Mouse (Mus musculus) forebrain, embryonic 16.5 days (tissue): ENCODE data around the gene Igf2bp2. TPM values are rescaled to one million over a fixed set of nuclear protein-coding genes. Genes with fewer than 3 reads are reported as not detected.

ENCODE experiments used
- ATAC-seq: fragments of 200-750 bp; cut with Nextera tagmentation; 2 replicates; pipeline ENCODE4 v1.8.0; 2017; ENCODE audit warnings: mild to moderate bottlenecking, moderate library complexity
- H3K27ac ChIP-seq: fragments of 300-500 bp; sonication (generic); 2 replicates; pipeline ENCODE4 v1.5.1; 2014; ENCODE audit warnings: low read length, control low read depth
- H3K27me3 ChIP-seq: fragments of 300-500 bp; sonication (generic); replicated peaks from 2 replicates; pipeline ENCODE4 v1.6.1; 2014; ENCODE audit warnings: low read length; ENCODE audit not compliant: control insufficient read depth, insufficient read depth
- H3K36me3 ChIP-seq: fragments of 300-500 bp; sonication (generic); 2 replicates; pipeline ENCODE4 v1.6.1; 2014; ENCODE audit not compliant: control insufficient read depth, insufficient read depth
- H3K4me1 ChIP-seq: fragments of 300-500 bp; sonication (generic); replicated peaks from 2 replicates; pipeline ENCODE4 v1.6.1; 2014; ENCODE audit warnings: low read length; ENCODE audit not compliant: control insufficient read depth, insufficient read depth
- H3K4me2 ChIP-seq: fragments of 300-500 bp; sonication (generic); 2 replicates; pipeline ENCODE4 v1.6.1; 2014; ENCODE audit warnings: mild to moderate bottlenecking, low read length, control low read depth
- H3K4me3 ChIP-seq: fragments of 300-500 bp; sonication (generic); replicated peaks from 2 replicates; pipeline ENCODE4 v1.5.1; 2014; ENCODE audit warnings: mild to moderate bottlenecking, low read length, control low read depth
- H3K9ac ChIP-seq: fragments of 300-500 bp; sonication (generic); replicated peaks from 2 replicates; pipeline ENCODE4 v1.6.1; 2014; ENCODE audit warnings: low read depth, low read length, control low read depth
- H3K9me3 ChIP-seq: fragments of 300-500 bp; sonication (generic); 2 replicates; pipeline ENCODE4 v1.6.1; 2016; ENCODE audit warnings: low read length; ENCODE audit not compliant: control insufficient read depth
- WGBS: fragments of 180-500 bp; shearing (Covaris S2); extraction: QIAGEN DNeasy Blood & Tissue Kit; methylation state at CpG from one replicate; pipeline ENCODE4 v1.1.7; 2014; 5-methylcytosine and 5-hydroxymethylcytosine counted together
- polyA plus RNA-seq: library from polyadenylated mRNA; unstranded; fragments of >200 nt; fragmentation: Nextera tagmentation; extraction: Ambion mirVana; gene quantifications from 2 replicates; pipeline ENCODE4 v1.2.1, GENCODE M21; 2015

Igf2bp2 gene
- polyA plus RNA-seq, 1 experiment from 2014 or later: 23.2 TPM

GRCm38 (mm10) chr16:22136198-22136597 is 26.9 kb downstream of the Igf2bp2 start:
- WGBS: 84% methylated on average over 5 of the region's 5 CpGs
- Histone ChIP-seq H3K4me2 (no peak overlapping the region), H3K9ac (no peak overlapping the region), H3K4me3 (no peak overlapping the region), H3K4me1 (no peaks in the 10 kb centered on the region), H3K36me3 (no peaks in the 10 kb centered on the region), H3K9me3 (no peaks in the 10 kb centered on the region), H3K27ac (no peak overlapping the region), H3K27me3 (no peaks in the 10 kb centered on the region)
- no peak for ATAC-seq

DNA sequence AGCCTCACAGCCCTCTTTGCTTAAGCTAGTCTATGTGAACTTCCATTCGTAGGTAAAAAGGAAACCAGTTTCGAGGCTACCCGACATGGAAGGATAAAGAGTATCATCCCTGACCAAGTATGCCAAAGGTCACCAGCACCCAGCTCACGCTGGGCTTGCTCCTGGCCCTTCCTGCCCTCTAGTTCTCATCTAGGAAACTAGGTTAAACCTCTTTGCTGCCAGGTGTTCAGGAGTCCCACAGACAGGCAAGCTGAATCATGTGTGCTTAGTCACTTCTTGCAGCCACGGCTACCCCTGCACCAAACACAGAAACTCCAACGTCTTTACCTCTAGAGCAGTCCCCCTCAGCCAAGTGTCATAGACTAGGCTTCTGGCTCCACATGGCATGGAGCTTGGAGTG is 31.8 kb downstream of the Igf2bp2 start:
- H3K9me3 ChIP-seq: no peaks in the 10 kb centered on the region
- no peaks in the 10 kb centered on the region for H3K27me3 ChIP-seq
- H3K4me2 ChIP-seq: no peak overlapping the region
- no peak overlapping the region for H3K4me3 ChIP-seq
- no peak overlapping the region for H3K27ac ChIP-seq
- ATAC-seq: no peak
- WGBS: 85% methylated on average over 6 of the region's 6 CpGs
- no peaks in the 10 kb centered on the region for H3K36me3 ChIP-seq
- no peaks in the 10 kb centered on the region for H3K4me1 ChIP-seq
- no peak overlapping the region for H3K9ac ChIP-seq

DNA sequence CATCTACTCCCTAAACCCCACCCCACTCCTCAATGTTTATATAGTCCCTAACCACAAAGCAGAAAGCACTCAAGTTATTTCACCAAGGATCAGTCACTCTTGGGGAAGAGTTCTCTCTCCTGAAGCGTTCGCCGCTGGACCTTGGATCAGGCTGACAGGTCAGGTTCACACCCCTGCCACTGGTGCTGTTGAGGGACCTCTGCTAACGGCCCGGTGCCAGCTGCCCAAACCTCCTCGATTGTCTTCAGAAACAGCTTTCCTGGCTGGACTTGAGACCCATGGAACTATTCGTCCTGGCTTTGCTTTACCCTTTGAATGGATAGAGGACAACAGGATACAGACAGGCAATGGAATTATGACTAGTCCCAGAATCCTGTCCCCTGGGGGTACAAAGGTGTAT is 33.6 kb downstream of the Igf2bp2 start:
- no peak overlapping the region for H3K4me2 ChIP-seq
- 92% methylated on average over 7 of the region's 7 CpGs for WGBS
- H3K9ac ChIP-seq: no peak overlapping the region
- no peak overlapping the region for H3K27ac ChIP-seq
- H3K4me3 ChIP-seq: no peak overlapping the region
- no peak for ATAC-seq
- no peaks in the 10 kb centered on the region for H3K9me3 ChIP-seq
- H3K36me3 ChIP-seq: no peaks in the 10 kb centered on the region
- H3K27me3 ChIP-seq: no peaks in the 10 kb centered on the region
- no peaks in the 10 kb centered on the region for H3K4me1 ChIP-seq

DNA sequence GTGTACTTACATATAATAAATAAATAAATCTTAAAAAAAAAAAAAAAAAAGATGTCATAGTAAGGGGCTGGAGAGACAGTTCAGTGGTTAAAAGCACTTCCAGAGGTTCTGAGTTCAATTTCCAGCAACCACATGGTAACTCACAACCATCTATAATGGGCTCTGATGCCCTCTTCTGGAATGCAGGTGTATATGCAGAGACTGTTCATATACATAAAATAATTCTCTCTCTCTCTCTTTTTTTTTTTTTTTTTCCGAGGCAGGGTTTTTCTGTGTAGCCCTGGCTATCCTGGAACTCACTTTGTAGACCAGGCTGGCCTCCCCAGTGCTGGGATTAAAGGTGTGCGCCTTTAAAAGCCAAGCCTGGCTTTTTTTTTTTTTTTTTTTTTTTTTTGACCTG is 34.5 kb downstream of the Igf2bp2 start:
- no peaks in the 10 kb centered on the region for H3K4me1 ChIP-seq
- no peak overlapping the region for H3K27ac ChIP-seq
- no peaks in the 10 kb centered on the region for H3K9me3 ChIP-seq
- H3K4me3 ChIP-seq: no peak overlapping the region
- no peak overlapping the region for H3K9ac ChIP-seq
- no peak for ATAC-seq
- WGBS: 85% methylated on average over 2 of the region's 2 CpGs
- H3K36me3 ChIP-seq: no peaks in the 10 kb centered on the region
- no peak overlapping the region for H3K4me2 ChIP-seq
- H3K27me3 ChIP-seq: no peaks in the 10 kb centered on the region

DNA sequence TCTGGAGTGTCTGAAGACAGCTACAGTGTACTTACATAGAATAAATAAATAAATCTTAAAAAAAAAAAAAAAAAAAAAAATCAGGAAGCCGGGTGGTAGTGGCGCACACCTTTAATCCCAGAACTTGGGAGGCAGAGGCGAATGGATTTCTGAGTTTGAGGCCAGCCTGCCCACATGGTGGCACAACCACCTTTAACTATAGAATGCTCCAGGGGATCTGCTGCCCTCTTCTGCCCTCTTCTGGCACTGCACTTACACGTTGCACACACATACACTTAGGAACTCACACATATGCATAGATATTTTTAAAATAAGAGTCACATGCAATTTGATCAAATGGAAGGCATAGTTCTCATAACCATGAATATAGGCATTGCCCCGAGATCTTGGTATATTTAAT is 35.3 kb downstream of the Igf2bp2 start:
- Histone ChIP-seq H3K4me3 (no peak overlapping the region), H3K9me3 (no peaks in the 10 kb centered on the region), H3K4me2 (no peak overlapping the region), H3K27me3 (no peaks in the 10 kb centered on the region), H3K4me1 (no peaks in the 10 kb centered on the region), H3K27ac (no peak overlapping the region), H3K36me3 (no peaks in the 10 kb centered on the region), H3K9ac (no peak overlapping the region)
- 98% methylated on average over 5 of the region's 5 CpGs for WGBS
- no peak for ATAC-seq

GRCm38 (mm10) chr16:22126936-22127335 is 36.2 kb downstream of the Igf2bp2 start:
- no peak for ATAC-seq
- WGBS: 88% methylated on average over 4 of the region's 4 CpGs

GRCm38 (mm10) chr16:22124325-22124918 is 38.7 kb downstream of the Igf2bp2 start:
- Histone ChIP-seq H3K4me2 (no peak overlapping the region), H3K4me3 (no peak overlapping the region), H3K27me3 (no peaks in the 10 kb centered on the region), H3K36me3 (no peaks in the 10 kb centered on the region), H3K27ac (no peak overlapping the region), H3K4me1 (no peaks in the 10 kb centered on the region), H3K9me3 (no peaks in the 10 kb centered on the region), H3K9ac (no peak overlapping the region)
- ATAC-seq: no peak
- 78% methylated on average over 7 of the region's 7 CpGs for WGBS

More at GRCm38 (mm10) chr16:22126936-22127335, 36.2 kb downstream of the Igf2bp2 start:
- H3K9me3 ChIP-seq: no peaks in the 10 kb centered on the region
- no peak overlapping the region for H3K4me3 ChIP-seq
- no peaks in the 10 kb centered on the region for H3K27me3 ChIP-seq
- H3K4me1 ChIP-seq: no peaks in the 10 kb centered on the region
- H3K27ac ChIP-seq: no peak overlapping the region
- H3K9ac ChIP-seq: no peak overlapping the region
- H3K4me2 ChIP-seq: no peak overlapping the region
- H3K36me3 ChIP-seq: no peaks in the 10 kb centered on the region

DNA sequence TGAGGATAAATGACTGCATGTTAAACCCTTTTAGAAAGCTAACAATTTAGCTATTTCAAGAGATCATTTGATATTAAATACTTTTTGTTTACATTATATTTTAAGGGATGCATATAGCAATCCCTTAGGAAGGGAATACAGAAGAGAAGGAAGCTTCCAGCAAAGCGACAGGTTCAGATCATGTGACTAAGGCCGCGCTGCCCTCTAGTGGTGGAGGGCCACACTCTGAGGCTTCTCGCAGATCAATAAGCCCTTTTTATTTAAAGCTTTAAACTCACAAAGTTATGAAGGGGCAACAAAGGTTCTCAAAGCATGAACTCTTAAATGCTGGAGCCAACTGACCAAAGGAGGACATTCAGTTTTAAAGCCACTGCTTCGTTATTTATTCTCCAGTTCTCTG is 39.4 kb downstream of the Igf2bp2 start:
- Histone ChIP-seq H3K4me2 (no peak overlapping the region), H3K4me3 (no peak overlapping the region), H3K4me1 (no peaks in the 10 kb centered on the region), H3K27me3 (no peaks in the 10 kb centered on the region), H3K27ac (no peak overlapping the region), H3K9me3 (no peaks in the 10 kb centered on the region), H3K36me3 (no peaks in the 10 kb centered on the region), H3K9ac (no peak overlapping the region)
- 32% methylated on average over 5 of the region's 5 CpGs for WGBS
- no peak for ATAC-seq

DNA sequence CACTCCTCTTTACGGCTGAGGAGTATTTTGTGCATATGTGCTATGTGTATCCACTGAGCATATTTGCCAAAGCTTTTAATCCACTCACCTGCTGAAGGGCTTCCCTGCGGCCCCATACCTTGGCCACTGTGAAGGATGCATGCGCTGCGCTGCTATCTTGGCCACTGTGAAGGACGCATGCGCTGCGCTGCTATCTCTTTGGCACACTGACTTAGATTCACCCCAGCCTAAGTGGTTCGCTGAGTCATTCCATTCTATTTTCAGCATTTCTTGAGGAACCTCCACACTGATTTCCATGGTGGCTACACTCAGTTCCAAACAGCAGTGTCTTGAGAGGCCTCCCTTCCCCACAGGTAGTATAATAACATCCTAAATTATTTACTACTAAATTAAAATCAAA is 42.0 kb downstream of the Igf2bp2 start:
- ATAC-seq: no peak
- Histone ChIP-seq H3K4me3 (no peak overlapping the region), H3K27ac (no peak overlapping the region), H3K9ac (no peak overlapping the region), H3K4me1 (no peaks in the 10 kb centered on the region), H3K4me2 (no peak overlapping the region), H3K27me3 (no peaks in the 10 kb centered on the region), H3K9me3 (no peaks in the 10 kb centered on the region), H3K36me3 (no peaks in the 10 kb centered on the region)
- WGBS: 96% methylated on average over 8 of the region's 8 CpGs

- H3K36me3 ChIP-seq: no peaks in the 10 kb centered on the region
- H3K27me3 ChIP-seq: no peaks in the 10 kb centered on the region
- no peak overlapping the region for H3K4me2 ChIP-seq
- no peak overlapping the region for H3K4me3 ChIP-seq
- H3K27ac ChIP-seq: no peak overlapping the region
- no peaks in the 10 kb centered on the region for H3K9me3 ChIP-seq
- H3K4me1 ChIP-seq: no peaks in the 10 kb centered on the region
- WGBS: 97% methylated on average over 15 of the region's 15 CpGs
- ATAC-seq: no peak
- H3K9ac ChIP-seq: no peak overlapping the region
Measured at GRCm38 (mm10) chr16:22119524-22119923, 43.6 kb downstream of the Igf2bp2 start.
